Mouse (Mus musculus): ENCODE data around the gene Spindoc.
A peak's percentile ranks its signal among the peaks of the same experiment; 100 is the strongest.

Spindoc gene

DNA sequence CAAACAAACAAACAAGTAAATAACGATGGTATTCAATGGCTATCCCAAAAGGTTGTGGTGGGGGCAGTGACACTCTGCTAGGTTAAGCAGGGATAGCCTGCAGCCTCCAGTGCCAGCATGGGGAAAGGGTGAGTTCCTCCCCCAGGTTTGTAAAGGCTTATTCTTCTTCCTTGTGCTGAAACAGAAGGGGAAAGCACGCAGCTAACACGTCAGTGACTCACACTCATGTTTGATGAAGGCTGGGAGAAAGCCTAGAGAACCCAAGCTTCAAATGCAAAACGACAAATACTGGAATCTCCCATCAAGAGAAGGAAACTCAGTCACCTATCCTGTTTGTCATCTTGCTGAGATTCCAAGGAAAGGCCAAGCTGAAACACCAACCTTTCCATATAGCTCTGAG, 47.1 kb downstream of the Spindoc start:
- DNase-seq (ENCODE audit: low read depth), result no peak

DNA sequence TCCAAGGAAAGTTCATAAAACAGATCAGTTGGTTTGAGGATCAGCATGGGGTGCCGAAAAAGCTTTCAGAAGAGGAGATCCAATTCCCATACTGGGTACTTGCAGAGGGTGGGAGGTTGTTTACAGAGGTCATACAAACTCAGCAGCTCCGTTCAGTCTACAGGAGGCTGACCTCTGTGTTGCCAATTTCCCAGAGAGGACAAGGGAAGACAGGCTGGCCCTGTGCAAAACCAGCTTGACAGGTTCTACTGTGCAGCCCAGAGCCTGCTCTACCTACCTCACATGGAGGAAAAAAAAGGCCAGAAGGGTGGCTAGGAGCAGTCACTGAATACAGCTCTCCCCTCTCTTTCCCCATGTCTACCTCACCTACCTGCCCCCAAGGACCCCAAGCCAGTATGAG, 48.7 kb downstream of the Spindoc start:
- no peak for DNase-seq (ENCODE audit: low read depth)

DNA sequence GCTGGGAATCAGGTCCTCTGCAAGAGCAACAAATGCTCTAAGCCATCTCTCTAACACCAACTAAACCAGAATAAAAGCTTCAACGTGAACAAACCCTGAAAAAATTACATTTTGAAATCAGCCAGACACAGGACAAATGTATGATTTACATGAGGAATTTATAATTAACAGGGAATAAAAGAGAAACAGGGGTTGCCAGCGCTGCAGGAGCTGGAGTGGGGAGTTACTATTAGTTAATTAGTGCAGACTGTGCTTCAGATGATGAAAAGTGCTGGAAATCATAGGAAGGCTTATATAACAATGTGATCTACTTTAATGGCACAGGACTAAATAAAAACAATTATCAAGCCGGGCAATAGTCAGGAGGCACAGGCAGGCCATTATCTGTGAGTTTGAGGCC, 61.4 kb downstream of the Spindoc start:
- DNase-seq (ENCODE audit: low read depth), result no peak

DNA sequence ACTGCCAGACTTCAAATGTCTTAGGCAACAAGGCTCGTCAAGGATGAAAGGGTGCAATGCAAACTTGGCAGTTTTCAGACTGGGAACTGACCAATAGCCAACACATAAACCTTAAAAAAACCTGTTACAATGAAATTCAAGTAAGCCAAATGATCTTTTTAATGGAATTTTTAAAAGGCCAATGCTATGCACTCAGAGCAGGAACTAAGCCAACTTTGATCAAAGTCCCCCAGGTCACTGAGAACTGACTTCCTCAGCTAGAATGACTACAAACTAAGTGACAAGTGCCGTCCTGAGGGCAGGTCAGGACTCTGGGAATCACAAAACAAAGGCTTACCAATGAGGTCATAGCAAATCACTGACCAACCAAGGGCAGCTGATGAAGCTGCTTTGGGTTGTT, 62.6 kb downstream of the Spindoc start:
- no peak for DNase-seq (ENCODE audit: low read depth)

DNA sequence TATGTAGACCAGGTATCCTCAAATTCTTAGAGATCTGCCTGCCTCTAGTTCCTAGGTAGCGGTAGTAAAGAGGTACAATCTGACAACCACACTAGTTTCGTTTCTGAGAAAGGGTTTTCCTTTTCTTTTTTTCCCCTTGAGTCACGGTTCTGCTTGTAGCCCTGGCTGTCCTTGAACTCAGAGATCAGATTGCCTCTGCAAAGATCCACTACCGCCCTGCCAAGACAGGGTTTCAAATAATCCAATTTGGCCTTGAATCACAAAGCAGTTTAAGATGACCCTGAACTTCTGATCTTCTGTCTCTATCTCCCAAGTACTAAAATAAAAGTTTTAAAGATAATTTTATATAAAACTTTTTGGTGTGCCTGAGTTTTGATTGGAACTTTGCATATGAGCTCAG, 65.1 kb downstream of the Spindoc start:
- peak; percentile 45 for DNase-seq (ENCODE audit: low read depth)

DNA sequence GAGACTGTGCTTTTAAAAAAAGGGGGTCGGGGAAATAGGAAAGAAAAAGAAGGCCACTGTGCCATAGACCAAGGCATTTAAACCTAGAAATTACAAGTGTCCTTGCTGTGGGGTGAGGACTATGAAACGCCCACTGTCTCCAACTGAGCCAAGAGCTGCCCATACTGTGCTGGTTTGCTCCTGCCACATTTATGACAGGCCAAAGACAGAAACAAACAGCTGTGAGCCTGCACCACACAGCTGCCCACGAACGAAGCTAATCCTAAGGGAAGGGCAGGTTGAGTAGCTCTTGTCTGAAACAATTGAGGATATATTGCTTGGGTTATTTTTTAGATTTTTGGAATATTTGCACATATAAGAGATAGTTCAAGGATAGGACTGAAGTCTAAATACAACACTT, 66.0 kb downstream of the Spindoc start:
- no peak for DNase-seq (ENCODE audit: low read depth)

DNA sequence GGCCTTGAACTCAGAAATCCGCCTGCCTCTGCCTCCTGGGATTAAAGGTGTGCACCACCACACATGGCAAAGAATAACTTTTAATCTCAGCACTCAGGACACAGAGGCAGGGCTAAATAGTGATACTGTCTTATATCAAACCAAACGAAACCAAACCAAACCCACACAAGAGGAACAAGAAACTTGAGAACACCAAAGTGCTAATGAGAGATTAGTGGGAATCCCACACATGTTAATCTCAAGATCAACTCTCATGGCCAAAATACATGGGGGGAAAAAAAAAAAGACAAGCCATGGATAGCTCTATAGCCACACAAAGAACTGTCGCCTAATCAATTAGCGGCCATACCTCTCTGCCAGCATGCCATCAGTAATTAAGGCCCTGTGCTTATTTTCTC, 67.2 kb downstream of the Spindoc start:
- no peak for DNase-seq (ENCODE audit: low read depth)

DNA sequence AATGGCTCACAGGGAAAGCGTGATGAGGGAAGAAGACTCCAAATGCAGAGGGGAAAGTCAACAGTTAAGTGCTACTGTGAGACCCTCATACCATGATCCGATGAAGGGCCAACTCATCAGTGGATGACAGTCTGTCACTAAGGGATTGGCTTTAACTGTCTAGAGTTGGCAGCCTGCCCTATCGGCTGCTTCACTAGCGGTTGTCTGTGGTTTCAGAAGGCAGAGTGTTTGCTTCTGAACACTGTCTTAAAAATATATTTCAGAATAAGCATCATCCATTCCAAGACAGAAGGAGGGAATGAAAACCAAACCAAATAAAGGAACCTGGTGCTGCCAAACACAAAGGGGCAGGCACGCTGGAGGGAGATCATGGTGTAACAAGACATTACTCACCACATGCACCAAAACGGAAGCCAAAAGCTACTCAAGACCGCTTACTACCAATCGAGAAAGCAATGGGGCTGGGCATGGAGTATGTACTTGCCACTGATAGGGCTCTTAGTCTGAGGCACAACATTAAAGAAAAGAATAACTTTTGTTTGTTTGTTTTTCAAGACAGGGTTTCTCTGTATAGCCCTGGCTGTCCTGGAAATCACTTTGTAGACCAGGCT, 67.7 kb downstream of the Spindoc start:
- DNase-seq (ENCODE audit: low read depth), result peak; percentile 31

DNA sequence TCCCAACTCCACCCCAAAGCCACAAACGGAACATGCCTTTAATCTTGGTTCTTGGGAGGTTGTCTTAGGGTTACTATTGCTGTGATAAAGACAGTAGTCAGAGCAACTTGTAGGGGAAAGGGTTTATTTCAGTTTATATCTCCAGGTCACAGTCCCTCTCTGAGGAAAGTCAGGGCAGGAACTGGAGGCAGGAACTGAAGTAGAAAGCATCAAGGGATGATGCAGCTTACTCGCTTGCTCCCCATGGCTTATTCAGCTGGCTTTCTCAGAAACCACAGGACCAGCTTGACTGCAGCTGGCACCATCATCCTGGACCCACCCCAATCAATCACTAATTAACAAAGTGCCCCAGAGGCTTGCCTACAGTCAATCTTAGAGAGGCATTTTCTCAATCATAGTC, 69.1 kb downstream of the Spindoc start:
- DNase-seq (ENCODE audit: low read depth), result no peak

DNA sequence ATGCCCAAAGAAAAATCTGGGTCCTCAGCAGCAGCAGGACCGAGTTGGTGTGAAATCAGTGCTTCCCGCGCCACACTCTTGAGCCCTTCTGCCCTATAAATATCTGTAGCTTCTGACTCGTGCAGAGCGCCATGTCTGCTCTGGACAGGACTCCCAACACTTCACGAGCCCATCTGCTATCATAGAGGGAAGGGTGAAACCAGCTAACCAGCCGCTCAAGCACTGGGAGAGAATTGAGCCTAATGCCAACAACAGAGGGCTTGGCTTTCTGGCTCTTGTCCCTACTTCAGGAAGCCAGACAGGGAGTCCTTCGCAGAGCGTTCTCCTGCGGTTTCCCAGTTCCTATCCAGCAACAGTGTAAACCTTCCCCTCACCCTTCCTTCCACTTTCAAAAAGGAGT, 71.5 kb downstream of the Spindoc start:
- no peak for DNase-seq (ENCODE audit: low read depth)

DNA sequence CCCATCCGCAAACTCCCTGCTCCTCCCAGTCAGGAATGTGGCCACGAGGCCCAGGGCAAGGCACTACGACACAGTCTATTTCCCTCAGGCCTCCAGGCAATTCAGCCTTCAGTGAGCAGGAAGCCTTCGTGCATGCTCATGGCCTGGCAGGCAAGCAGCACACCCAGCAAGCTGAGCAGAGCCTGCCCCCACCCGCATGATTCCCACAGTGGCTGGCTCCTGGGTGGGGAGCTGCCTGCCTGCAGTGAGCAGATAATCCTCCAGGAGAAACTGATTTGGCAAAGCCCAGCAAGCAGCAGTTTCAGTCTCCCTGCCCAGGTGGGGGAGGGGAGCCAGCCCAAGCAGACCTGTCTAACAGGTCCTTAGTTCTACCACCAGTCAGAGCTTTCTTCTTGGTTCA, 72.1 kb downstream of the Spindoc start:
- DNase-seq (ENCODE audit: low read depth), result no peak

DNA sequence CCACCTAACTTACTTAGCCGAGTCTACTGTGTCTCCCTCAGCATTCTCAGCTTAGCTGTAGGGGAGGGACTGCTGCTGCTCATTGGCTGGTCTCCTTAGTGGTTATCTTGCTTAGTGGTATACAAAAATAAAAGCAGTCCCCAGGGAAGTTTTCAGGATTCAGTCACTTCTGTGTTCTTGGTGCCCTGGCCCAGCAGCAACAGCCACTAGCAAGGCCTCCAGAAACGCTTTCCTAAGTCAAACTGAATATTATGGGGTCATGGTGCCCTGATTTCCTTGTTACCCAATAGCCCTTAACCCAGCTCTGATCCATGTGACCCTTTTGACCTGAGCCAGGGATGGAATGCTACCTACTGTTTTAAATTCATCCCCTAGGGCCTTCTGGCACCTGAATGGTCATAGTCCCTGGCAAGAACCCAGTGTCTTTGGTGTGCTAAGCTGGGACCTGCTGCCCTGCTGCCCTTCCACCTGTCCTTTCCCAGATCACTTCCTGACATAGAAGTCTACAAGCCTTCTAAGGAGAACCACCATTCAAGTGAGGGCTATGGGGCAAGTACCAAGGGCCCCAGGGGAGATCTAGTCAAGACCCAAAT, 73.0 kb downstream of the Spindoc start:
- no peak for DNase-seq (ENCODE audit: low read depth)

DNA sequence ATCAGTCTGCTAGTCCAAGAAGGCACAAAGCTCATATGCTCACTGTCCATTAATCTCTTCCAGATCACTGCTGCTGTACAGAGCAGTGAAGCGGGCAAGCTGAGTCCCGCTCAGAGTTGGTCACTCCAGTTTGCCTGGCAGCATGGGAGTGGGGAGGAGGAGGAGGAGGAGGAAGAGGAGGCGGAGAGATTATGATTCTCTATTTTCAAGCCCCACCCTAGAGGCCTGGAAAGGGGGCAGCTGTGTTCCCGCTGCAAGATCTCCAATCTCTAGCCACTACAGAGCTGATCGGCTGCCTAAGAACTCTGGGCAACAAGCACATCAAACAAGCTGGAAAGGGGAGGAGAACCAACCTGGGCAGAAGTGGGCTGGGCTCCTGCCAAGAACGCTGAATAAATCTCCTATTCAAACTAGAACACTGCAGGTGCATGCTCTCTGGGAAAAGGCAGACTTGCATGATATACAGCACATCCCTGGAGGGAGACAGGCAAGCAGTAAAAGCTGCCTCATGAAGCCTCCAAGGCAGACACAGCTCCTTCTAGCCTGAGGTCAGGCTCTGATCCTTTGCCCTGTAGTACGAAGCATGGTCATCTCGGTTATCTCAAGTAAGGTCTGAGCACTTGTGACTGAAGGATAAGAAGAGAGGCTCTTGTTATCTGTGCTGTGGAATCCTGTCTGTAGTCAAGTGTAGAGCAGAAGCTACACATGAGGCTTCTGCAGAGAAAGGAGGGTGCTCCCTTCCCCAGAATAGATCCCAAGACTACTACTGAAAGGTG, 74.6 kb downstream of the Spindoc start:
- DNase-seq (ENCODE audit: low read depth), result no peak

DNA sequence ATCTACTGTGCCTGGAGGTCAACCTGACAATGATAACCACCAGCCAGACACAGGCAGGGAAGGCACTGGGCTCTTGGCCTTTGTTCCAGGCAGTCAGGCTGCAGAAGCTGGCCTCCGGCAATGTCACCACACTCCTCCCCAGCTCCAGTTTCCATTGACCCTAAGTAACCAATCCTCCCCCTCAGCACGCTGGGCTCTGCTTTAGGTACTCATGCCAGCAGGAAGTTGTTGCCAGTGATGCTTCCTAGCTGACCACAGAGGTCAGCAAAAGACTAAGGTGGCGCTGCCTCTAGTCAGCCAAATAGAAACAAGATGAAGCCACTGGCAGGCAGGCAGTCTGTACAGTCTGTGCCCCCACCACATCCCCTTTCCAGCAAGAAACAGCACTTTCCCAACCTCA, 75.8 kb downstream of the Spindoc start:
- DNase-seq (ENCODE audit: low read depth), result no peak

DNA sequence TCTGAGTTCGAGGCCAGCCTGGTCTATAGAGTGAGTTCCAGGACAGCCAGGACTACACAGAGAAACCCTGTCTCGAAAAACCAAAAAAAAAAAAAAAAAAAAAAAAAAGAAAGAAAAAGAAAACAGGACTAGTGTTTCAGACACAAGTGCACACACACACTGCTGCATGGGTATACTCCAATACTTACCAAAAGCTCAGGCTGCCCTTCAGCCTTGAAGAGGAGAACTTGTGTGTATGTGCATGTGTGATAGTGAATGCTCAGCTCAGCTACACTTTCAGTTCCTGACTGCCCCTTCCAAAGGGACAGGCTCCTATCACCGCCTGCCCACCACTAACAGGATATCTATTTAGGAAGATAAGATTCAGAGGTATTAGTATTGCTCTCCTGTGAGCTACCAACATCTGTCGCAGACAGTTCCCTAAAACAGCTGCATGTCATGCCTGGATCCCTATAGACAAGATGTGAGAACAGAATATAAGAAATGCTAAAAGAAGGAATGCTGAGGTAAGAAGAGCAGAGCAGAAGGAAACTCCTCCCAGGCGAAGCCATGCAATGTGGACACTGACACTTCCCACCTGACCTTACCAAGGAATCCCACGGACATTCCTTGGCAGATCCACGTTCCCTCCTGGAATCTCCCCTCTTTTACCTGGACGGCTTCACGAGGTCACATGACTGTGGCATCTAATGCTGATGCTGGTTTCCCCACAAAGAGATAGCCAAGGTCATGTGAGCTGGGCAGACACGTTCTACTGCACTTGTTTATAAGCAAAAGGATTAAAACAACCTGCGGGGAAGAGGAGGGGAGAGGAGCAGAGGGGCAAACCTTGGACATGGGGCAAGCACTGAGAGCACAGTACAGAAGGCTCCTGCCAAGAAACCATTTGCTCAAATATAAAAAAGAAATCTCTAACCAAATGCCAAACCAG, 77.1 kb downstream of the Spindoc start:
- DNase-seq (ENCODE audit: low read depth), result no peak

DNA sequence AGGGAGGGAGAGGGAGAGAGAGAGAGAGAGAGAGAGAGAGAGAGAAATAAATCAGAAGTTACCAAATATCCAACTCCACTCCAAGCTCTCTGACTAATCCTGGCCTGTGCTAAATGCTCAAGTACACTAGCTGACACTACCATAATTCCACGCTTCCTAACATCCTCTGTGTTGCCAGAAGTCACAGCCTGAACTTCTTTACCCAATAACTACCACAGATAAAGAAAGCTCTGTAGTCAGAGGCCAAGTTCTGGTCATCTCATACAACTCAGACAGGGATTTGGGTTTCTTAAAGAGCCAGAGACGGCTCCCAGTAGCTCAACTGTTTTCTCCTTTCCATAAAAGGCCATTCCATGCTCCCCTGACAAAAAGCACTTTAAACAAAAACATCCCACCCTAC, 78.0 kb downstream of the Spindoc start:
- DNase-seq (ENCODE audit: low read depth), result no peak
